Mouse (Mus musculus): ENCODE data around the gene Col7a1.

DNA sequence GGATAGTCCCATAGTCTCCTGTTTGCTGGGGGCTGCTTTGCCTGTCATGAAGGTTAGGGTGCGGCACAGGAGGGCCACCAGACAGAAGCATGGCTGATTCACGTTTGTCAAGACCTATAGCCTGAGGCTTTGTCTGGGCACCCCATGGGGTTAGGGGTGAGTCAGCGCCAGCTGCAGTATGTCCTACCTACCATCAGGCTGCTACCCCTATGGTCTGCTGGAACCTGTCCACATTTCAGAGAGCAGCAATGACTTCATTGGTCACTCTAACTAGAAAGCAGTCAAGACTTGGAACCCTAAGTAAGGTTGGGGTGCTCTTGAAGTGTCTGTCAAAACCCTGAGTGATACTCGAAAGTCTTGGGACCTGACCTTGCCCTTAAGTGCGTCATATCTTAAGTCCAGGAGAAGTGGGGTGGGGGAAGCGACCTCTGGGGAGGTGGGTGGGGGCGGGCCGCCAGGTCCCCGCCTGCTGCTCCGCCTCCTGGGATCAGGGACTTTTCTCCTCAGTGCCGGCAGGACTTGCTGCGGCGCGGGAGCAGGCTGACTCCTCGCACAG lies at the start of gene Col7a1:
- TF ChIP-seq CTCF (IDR thresholded peaks at IDR 0.05): no peak
- no peak for TF ChIP-seq EP300 (IDR thresholded peaks at IDR 0.05)
